Mouse (Mus musculus): ENCODE results near the gene C1rl. TPM values are rescaled to one million over a fixed set of nuclear protein-coding genes. Genes with fewer than 3 reads are reported as not detected.
"Not testable (repeated sequence)": the region's sequence is repeated elsewhere in the genome, so short reads cannot be mapped to it uniquely, and the experiment has no call there.

Gene C1rl
- polyA plus RNA-seq, 1 experiment from 2014 or later: 0.38 TPM

- DNase-seq (ENCODE audit: low spot score): no peak
- no peaks in the 10 kb centered on the region for H3K4me1 ChIP-seq (ENCODE audit: control insufficient read depth, insufficient read depth, low read length)
- no peaks in the 10 kb centered on the region for H3K27me3 ChIP-seq (ENCODE audit: control insufficient read depth, insufficient read depth, low read length)
- WGBS: 91% methylated on average over 5 of the region's 5 CpGs
- ATAC-seq (replicated peaks; ENCODE audit: insufficient number of reproducible peaks, low FRiP score, low TSS enrichment, low read depth): no peak
- no peaks in the 10 kb centered on the region for H3K36me3 ChIP-seq (replicated peaks; ENCODE audit: control insufficient read depth, insufficient read depth, low read depth, low read length)
- no peak overlapping the region for H3K4me3 ChIP-seq (ENCODE audit: low read depth, low read length)
- no peak overlapping the region for H3K27ac ChIP-seq (replicated peaks; ENCODE audit: low read depth, low read length)
- H3K9me3 ChIP-seq (replicated peaks; ENCODE audit: control insufficient read depth, low read length): no peaks in the 10 kb centered on the region
- H3K4me2 ChIP-seq (ENCODE audit: low read depth, low read length): no peak overlapping the region
- H3K9ac ChIP-seq (replicated peaks; ENCODE audit: low read length): no peak overlapping the region
These were observed 3.1 kb downstream of the C1rl start for GRCm38 (mm10) chr6:124496054-124496453.

- Histone ChIP-seq H3K27ac (replicated peaks; ENCODE audit: low read depth, low read length) (no peak overlapping the region), H3K27me3 (ENCODE audit: control insufficient read depth, insufficient read depth, low read length) (no peaks in the 10 kb centered on the region), H3K4me3 (ENCODE audit: low read depth, low read length) (no peak overlapping the region), H3K9ac (replicated peaks; ENCODE audit: low read length) (no peak overlapping the region), H3K9me3 (replicated peaks; ENCODE audit: control insufficient read depth, low read length) (no peaks in the 10 kb centered on the region), H3K36me3 (replicated peaks; ENCODE audit: control insufficient read depth, insufficient read depth, low read depth, low read length) (no peaks in the 10 kb centered on the region), H3K4me1 (ENCODE audit: control insufficient read depth, insufficient read depth, low read length) (no peaks in the 10 kb centered on the region), H3K4me2 (ENCODE audit: low read depth, low read length) (no peak overlapping the region)
- no peak for ATAC-seq (replicated peaks; ENCODE audit: insufficient number of reproducible peaks, low FRiP score, low TSS enrichment, low read depth)
- 42% methylated on average over 10 of the region's 10 CpGs for WGBS
- DNase-seq (ENCODE audit: low spot score): no peak
These were observed 7.1 kb downstream of the C1rl start for GRCm38 (mm10) chr6:124499914-124500566.

- Histone ChIP-seq H3K4me1 (ENCODE audit: control insufficient read depth, insufficient read depth, low read length) (no peaks in the 10 kb centered on the region), H3K9ac (replicated peaks; ENCODE audit: low read length) (no peak overlapping the region), H3K27ac (replicated peaks; ENCODE audit: low read depth, low read length) (no peak overlapping the region), H3K4me2 (ENCODE audit: low read depth, low read length) (no peak overlapping the region), H3K27me3 (ENCODE audit: control insufficient read depth, insufficient read depth, low read length) (no peaks in the 10 kb centered on the region), H3K9me3 (replicated peaks; ENCODE audit: control insufficient read depth, low read length) (no peaks in the 10 kb centered on the region), H3K36me3 (replicated peaks; ENCODE audit: control insufficient read depth, insufficient read depth, low read depth, low read length) (no peaks in the 10 kb centered on the region), H3K4me3 (ENCODE audit: low read depth, low read length) (no peak overlapping the region)
- DNase-seq (ENCODE audit: low spot score) (no peak), ATAC-seq (replicated peaks; ENCODE audit: insufficient number of reproducible peaks, low FRiP score, low TSS enrichment, low read depth) (no peak)
- WGBS: 73% methylated on average over 4 of the region's 4 CpGs
These were observed 8.6 kb downstream of the C1rl start for GRCm38 (mm10) chr6:124501473-124501872.

GRCm38 (mm10) chr6:124502021-124502420, 9.1 kb downstream of the C1rl start:
- Histone ChIP-seq H3K27ac (replicated peaks; ENCODE audit: low read depth, low read length) (no peak overlapping the region), H3K36me3 (replicated peaks; ENCODE audit: control insufficient read depth, insufficient read depth, low read depth, low read length) (no peaks in the 10 kb centered on the region), H3K9ac (replicated peaks; ENCODE audit: low read length) (no peak overlapping the region), H3K27me3 (ENCODE audit: control insufficient read depth, insufficient read depth, low read length) (no peaks in the 10 kb centered on the region), H3K4me2 (ENCODE audit: low read depth, low read length) (no peak overlapping the region), H3K4me1 (ENCODE audit: control insufficient read depth, insufficient read depth, low read length) (no peaks in the 10 kb centered on the region), H3K4me3 (ENCODE audit: low read depth, low read length) (no peak overlapping the region), H3K9me3 (replicated peaks; ENCODE audit: control insufficient read depth, low read length) (no peaks in the 10 kb centered on the region)
- no peak for ATAC-seq (replicated peaks; ENCODE audit: insufficient number of reproducible peaks, low FRiP score, low TSS enrichment, low read depth)
- no peak for DNase-seq (ENCODE audit: low spot score)
- WGBS: 89% methylated on average over 5 of the region's 5 CpGs

GRCm38 (mm10) chr6:124505028-124505427, 12.1 kb downstream of the C1rl start:
- H3K36me3 ChIP-seq (replicated peaks; ENCODE audit: control insufficient read depth, insufficient read depth, low read depth, low read length): no peaks in the 10 kb centered on the region
- no peak overlapping the region for H3K9ac ChIP-seq (replicated peaks; ENCODE audit: low read length)
- no peaks in the 10 kb centered on the region for H3K9me3 ChIP-seq (replicated peaks; ENCODE audit: control insufficient read depth, low read length)
- ATAC-seq (replicated peaks; ENCODE audit: insufficient number of reproducible peaks, low FRiP score, low TSS enrichment, low read depth) (no peak), DNase-seq (ENCODE audit: low spot score) (no peak)
- H3K4me2 ChIP-seq (ENCODE audit: low read depth, low read length): no peak overlapping the region
- no peaks in the 10 kb centered on the region for H3K27me3 ChIP-seq (ENCODE audit: control insufficient read depth, insufficient read depth, low read length)
- no peak overlapping the region for H3K4me3 ChIP-seq (ENCODE audit: low read depth, low read length)
- WGBS: 69% methylated on average over 4 of the region's 4 CpGs
- no peak overlapping the region for H3K27ac ChIP-seq (replicated peaks; ENCODE audit: low read depth, low read length)
- no peaks in the 10 kb centered on the region for H3K4me1 ChIP-seq (ENCODE audit: control insufficient read depth, insufficient read depth, low read length)

- Histone ChIP-seq H3K4me3 (ENCODE audit: low read depth, low read length) (no peak overlapping the region), H3K4me1 (ENCODE audit: control insufficient read depth, insufficient read depth, low read length) (no peaks in the 10 kb centered on the region), H3K9me3 (replicated peaks; ENCODE audit: control insufficient read depth, low read length) (no peaks in the 10 kb centered on the region), H3K4me2 (ENCODE audit: low read depth, low read length) (no peak overlapping the region), H3K27me3 (ENCODE audit: control insufficient read depth, insufficient read depth, low read length) (no peaks in the 10 kb centered on the region), H3K9ac (replicated peaks; ENCODE audit: low read length) (no peak overlapping the region), H3K27ac (replicated peaks; ENCODE audit: low read depth, low read length) (no peak overlapping the region), H3K36me3 (replicated peaks; ENCODE audit: control insufficient read depth, insufficient read depth, low read depth, low read length) (no peaks in the 10 kb centered on the region)
- no peak for DNase-seq (ENCODE audit: low spot score)
- no peak for ATAC-seq (replicated peaks; ENCODE audit: insufficient number of reproducible peaks, low FRiP score, low TSS enrichment, low read depth)
- 82% methylated on average over 6 of the region's 6 CpGs for WGBS
These were observed 14.1 kb downstream of the C1rl start for GRCm38 (mm10) chr6:124506991-124507390.

- DNase-seq (ENCODE audit: low spot score) (no peak), ATAC-seq (replicated peaks; ENCODE audit: insufficient number of reproducible peaks, low FRiP score, low TSS enrichment, low read depth) (no peak)
- H3K4me2 ChIP-seq (ENCODE audit: low read depth, low read length): no peak overlapping the region
- no peaks in the 10 kb centered on the region for H3K27me3 ChIP-seq (ENCODE audit: control insufficient read depth, insufficient read depth, low read length)
- no peaks in the 10 kb centered on the region for H3K36me3 ChIP-seq (replicated peaks; ENCODE audit: control insufficient read depth, insufficient read depth, low read depth, low read length)
- no peak overlapping the region for H3K27ac ChIP-seq (replicated peaks; ENCODE audit: low read depth, low read length)
- WGBS: 90% methylated on average over 10 of the region's 10 CpGs
- no peak overlapping the region for H3K9ac ChIP-seq (replicated peaks; ENCODE audit: low read length)
- no peaks in the 10 kb centered on the region for H3K9me3 ChIP-seq (replicated peaks; ENCODE audit: control insufficient read depth, low read length)
- H3K4me1 ChIP-seq (ENCODE audit: control insufficient read depth, insufficient read depth, low read length): no peaks in the 10 kb centered on the region
- no peak overlapping the region for H3K4me3 ChIP-seq (ENCODE audit: low read depth, low read length)
These were observed 15.4 kb downstream of the C1rl start for GRCm38 (mm10) chr6:124508292-124508691.

GRCm38 (mm10) chr6:124509192-124509591, 16.3 kb downstream of the C1rl start:
- DNase-seq (ENCODE audit: low spot score); H3K4me1 ChIP-seq (ENCODE audit: control insufficient read depth, insufficient read depth, low read length); H3K9ac ChIP-seq (replicated peaks; ENCODE audit: low read length); H3K27ac ChIP-seq (replicated peaks; ENCODE audit: low read depth, low read length); ATAC-seq (replicated peaks; ENCODE audit: insufficient number of reproducible peaks, low FRiP score, low TSS enrichment, low read depth); H3K36me3 ChIP-seq (replicated peaks; ENCODE audit: control insufficient read depth, insufficient read depth, low read depth, low read length); H3K27me3 ChIP-seq (ENCODE audit: control insufficient read depth, insufficient read depth, low read length); H3K4me3 ChIP-seq (ENCODE audit: low read depth, low read length); H3K9me3 ChIP-seq (replicated peaks; ENCODE audit: control insufficient read depth, low read length); H3K4me2 ChIP-seq (ENCODE audit: low read depth, low read length): not testable (repeated sequence)
- 69% methylated on average over 5 of the region's 5 CpGs for WGBS
